8 mouse cellular contexts compared by ENCODE assay signal in genomic region chr5:21784161-21785052, GRCm38 (mm10). TPM values are rescaled to one million over a fixed set of nuclear protein-coding genes. Genes with fewer than 3 reads are reported as not detected.
DNase-seq lines count a peak whose midpoint lies in the region; ATAC-seq and TF ChIP-seq lines count a peak whose summit lies in the region.

No protein-coding gene starts in this region.

- peak overlapping the region; percentile 82 for H3K9ac ChIP-seq in heart, adult 2 months (ENCODE audit: low read depth, low read length)
- peak overlapping the region; percentile 85 for H3K9ac ChIP-seq in embryonic facial prominence, embryonic 13.5 days
- peak overlapping the region; percentile 87 for H3K9ac ChIP-seq in hindbrain, embryonic 16.5 days (ENCODE audit: low read depth, low read length)
- H3K9ac ChIP-seq in liver, embryonic 12.5 days = peak overlapping the region; percentile 90
- peak overlapping the region; percentile 72 for H3K9ac ChIP-seq in neural tube, embryonic 14.5 days (replicated peaks; ENCODE audit: low read depth, low read length)

- peaks cover 15% of the 10 kb centered on the region for H3K36me3 ChIP-seq in heart, adult 2 months (ENCODE audit: control insufficient read depth, insufficient read depth, low read length)
- H3K36me3 ChIP-seq in embryonic facial prominence, embryonic 13.5 days = peaks cover 40% of the 10 kb centered on the region
- peaks cover 25% of the 10 kb centered on the region for H3K36me3 ChIP-seq in hindbrain, embryonic 16.5 days (ENCODE audit: control insufficient read depth, insufficient read depth, low read length)
- H3K36me3 ChIP-seq in liver, embryonic 12.5 days = peaks cover 50% of the 10 kb centered on the region
- peaks cover 27% of the 10 kb centered on the region for H3K36me3 ChIP-seq in neural tube, embryonic 14.5 days (ENCODE audit: control insufficient read depth, insufficient read depth, low read length)

- 0 out of 2 replicates have a peak, but pooled peaks cover 1% of the 10 kb centered on the region for H3K79me2 ChIP-seq in heart, adult 2 months (replicated peaks; ENCODE audit: control insufficient read depth, insufficient read depth, low read length)

- H3K27ac ChIP-seq in heart, adult 2 months = peak overlapping the region; percentile 59
- H3K27ac ChIP-seq in embryonic facial prominence, embryonic 13.5 days = no peak overlapping the region
- H3K27ac ChIP-seq in hindbrain, embryonic 16.5 days (ENCODE audit: low read depth, low read length) = peak overlapping the region; percentile 81
- peak overlapping the region; percentile 79 for H3K27ac ChIP-seq in liver, embryonic 12.5 days
- peak overlapping the region; percentile 72 for H3K27ac ChIP-seq in neural tube, embryonic 14.5 days (ENCODE audit: low read depth, low read length)

- H3K4me1 ChIP-seq in heart, adult 2 months (ENCODE audit: control insufficient read depth, insufficient read depth, low read length) = peaks cover 6% of the 10 kb centered on the region
- H3K4me1 ChIP-seq in embryonic facial prominence, embryonic 13.5 days = peaks cover 17% of the 10 kb centered on the region
- H3K4me1 ChIP-seq in hindbrain, embryonic 16.5 days (ENCODE audit: control insufficient read depth, insufficient read depth, low read depth, low read length) = peaks cover 28% of the 10 kb centered on the region
- peaks cover 33% of the 10 kb centered on the region for H3K4me1 ChIP-seq in liver, embryonic 12.5 days
- peaks cover 18% of the 10 kb centered on the region for H3K4me1 ChIP-seq in neural tube, embryonic 14.5 days (ENCODE audit: control insufficient read depth, insufficient read depth, low read length)

- TF ChIP-seq EP300 in heart, adult 2 months (IDR thresholded peaks at IDR 0.05; ENCODE audit: insufficient read depth, low read depth, low read length) = no peak

- no peaks in the 10 kb centered on the region for H3K27me3 ChIP-seq in heart, adult 2 months (ENCODE audit: control insufficient read depth, insufficient read depth, low read length)
- no peaks in the 10 kb centered on the region for H3K27me3 ChIP-seq in embryonic facial prominence, embryonic 13.5 days
- no peaks in the 10 kb centered on the region for H3K27me3 ChIP-seq in hindbrain, embryonic 16.5 days (replicated peaks; ENCODE audit: control insufficient read depth, insufficient read depth, low read length)
- no peaks in the 10 kb centered on the region for H3K27me3 ChIP-seq in liver, embryonic 12.5 days (replicated peaks)
- no peaks in the 10 kb centered on the region for H3K27me3 ChIP-seq in neural tube, embryonic 14.5 days (ENCODE audit: control insufficient read depth, insufficient read depth, low read length)

- intact Hi-C loops in heart, adult 2 months (cut with DNase I) = loop anchor here (1.0 to 5.0 kb wide), 2 partner anchors 47 to 137 kb away; partner anchors contain the start of genes Armc10, Fbxl13 and Pmpcb
- intact Hi-C loops in heart, postnatal 36 days (cut with DNase I) = loop anchor here (5.0 kb wide), 1 partner anchor 82 kb away; the partner anchor contains the start of gene Napepld

- H3K4me2 ChIP-seq in embryonic facial prominence, embryonic 13.5 days = peak overlapping the region; percentile 96
- H3K4me2 ChIP-seq in hindbrain, embryonic 16.5 days (ENCODE audit: low read length) = peak overlapping the region; percentile 91
- peak overlapping the region; percentile 97 for H3K4me2 ChIP-seq in liver, embryonic 12.5 days
- H3K4me2 ChIP-seq in neural tube, embryonic 14.5 days (ENCODE audit: low read depth, low read length) = peak overlapping the region; percentile 66

- DNase-seq in heart, adult 2 months = peak in 1 of 2 experiments; percentile 14
- no peak for DNase-seq in heart, postnatal 36 days
- DNase-seq in R1 (ENCODE audit: low read depth, low spot score) = peak; percentile 64
- no peak for DNase-seq in layer of hippocampus, postnatal 10 days (ENCODE audit: low spot score in 2 of 2)

- H3K9me3 ChIP-seq in embryonic facial prominence, embryonic 13.5 days = no peaks in the 10 kb centered on the region
- no peaks in the 10 kb centered on the region for H3K9me3 ChIP-seq in hindbrain, embryonic 16.5 days (ENCODE audit: control insufficient read depth, low read length)
- H3K9me3 ChIP-seq in liver, embryonic 12.5 days (replicated peaks) = no peaks in the 10 kb centered on the region
- no peaks in the 10 kb centered on the region for H3K9me3 ChIP-seq in neural tube, embryonic 14.5 days (ENCODE audit: control insufficient read depth, low read length)

- no peak for TF ChIP-seq CTCF in heart, adult 2 months (IDR thresholded peaks at IDR 0.05)

- peak overlapping the region; percentile 98 for H3K4me3 ChIP-seq in heart, adult 2 months
- H3K4me3 ChIP-seq in embryonic facial prominence, embryonic 13.5 days = peak overlapping the region; percentile 95
- H3K4me3 ChIP-seq in hindbrain, embryonic 16.5 days (ENCODE audit: low read length) = peak overlapping the region; percentile 97
- H3K4me3 ChIP-seq in liver, embryonic 12.5 days = peak overlapping the region; percentile 99
- peak overlapping the region; percentile 96 for H3K4me3 ChIP-seq in neural tube, embryonic 14.5 days (ENCODE audit: low read depth, low read length)

- no peak for TF ChIP-seq POLR2A in heart, adult 2 months (IDR thresholded peaks at IDR 0.05; ENCODE audit: insufficient read depth, low read depth, low read length)

- peak; percentile 73 for ATAC-seq in embryonic facial prominence, embryonic 13.5 days (ENCODE audit: insufficient number of reproducible peaks, insufficient read depth, low FRiP score, low TSS enrichment, low read depth)
- peak; percentile 87 for ATAC-seq in hindbrain, embryonic 16.5 days
- ATAC-seq in liver, embryonic 12.5 days = peak; percentile 53
- ATAC-seq in neural tube, embryonic 14.5 days (ENCODE audit: low read depth) = peak; percentile 84

- WGBS in heart, adult 2 months = under 1% methylated on average over 51 of the region's 51 CpGs
- WGBS in embryonic facial prominence, embryonic 13.5 days = under 1% methylated on average over 50 of the region's 51 CpGs
- WGBS in hindbrain, embryonic 16.5 days = 1% methylated on average over 50 of the region's 51 CpGs
- WGBS in liver, embryonic 12.5 days (ENCODE audit: insufficient replicate concordance) = 1% methylated on average over 51 of the region's 51 CpGs
- WGBS in neural tube, embryonic 14.5 days = under 1% methylated on average over 51 of the region's 51 CpGs

RNA-seq across cellular contexts. Expression of gene Dnajc2, which starts 0.6 kb away (rescaled TPM):
- 10 to 100 TPM; 20.9 to 21.5 TPM for total RNA-seq in heart, adult 2 months (2021)
- polyA plus RNA-seq in heart, adult 2 months (2012; rRNA removed) = 4.1 and 4.9 TPM in 2 replicates
- total RNA-seq in heart, postnatal 36 days (2021) = 10 to 100 TPM; 21.2 to 22.8 TPM
- 75.6 and 80.3 TPM in 2 replicates for polyA plus RNA-seq in embryonic facial prominence, embryonic 13.5 days (2015; fragmentation: Nextera tagmentation; extraction: Ambion mirVana)
- 56.6 and 66.3 TPM in 2 replicates for polyA plus RNA-seq in hindbrain, embryonic 16.5 days (2015; fragmentation: Nextera tagmentation; extraction: Ambion mirVana)
- polyA plus RNA-seq in liver, embryonic 12.5 days (2016; fragmentation: Nextera tagmentation; extraction: Ambion mirVana) = 66.6 and 67.6 TPM in 2 replicates
- 73.1 and 79.5 TPM in 2 replicates for polyA plus RNA-seq in neural tube, embryonic 14.5 days (2014; fragmentation: Nextera tagmentation; extraction: Ambion mirVana)
- total RNA-seq in layer of hippocampus, postnatal 10 days (2021) = 10 to 100 TPM; 38.4 to 41.8 TPM

RNA-seq across cellular contexts. Expression of gene Psmc2, which starts 0.7 kb away (rescaled TPM):
- total RNA-seq in heart, adult 2 months (2021) = 10 to 100 TPM; 87.3 to 97.5 TPM
- polyA plus RNA-seq in heart, adult 2 months (2012; rRNA removed) = 33.7 and 57.6 TPM in 2 replicates
- total RNA-seq in heart, postnatal 36 days (2021) = 100 to 1,000 TPM in 1 of 2 experiments, 10 to 100 TPM in 1; 98.9 to 103 TPM
- polyA plus RNA-seq in embryonic facial prominence, embryonic 13.5 days (2015; fragmentation: Nextera tagmentation; extraction: Ambion mirVana) = 177 and 185 TPM in 2 replicates
- 183 and 187 TPM in 2 replicates for polyA plus RNA-seq in hindbrain, embryonic 16.5 days (2015; fragmentation: Nextera tagmentation; extraction: Ambion mirVana)
- polyA plus RNA-seq in liver, embryonic 12.5 days (2016; fragmentation: Nextera tagmentation; extraction: Ambion mirVana) = 188 and 189 TPM in 2 replicates
- polyA plus RNA-seq in neural tube, embryonic 14.5 days (2014; fragmentation: Nextera tagmentation; extraction: Ambion mirVana) = 173 and 185 TPM in 2 replicates
- 100 to 1,000 TPM; 112 to 119 TPM for total RNA-seq in layer of hippocampus, postnatal 10 days (2021)

RNA-seq across cellular contexts. Expression of gene Pmpcb, which starts 47.5 kb away (rescaled TPM):
- 100 to 1,000 TPM; 250 to 288 TPM for total RNA-seq in heart, adult 2 months (2021)
- polyA plus RNA-seq in heart, adult 2 months (2012; rRNA removed) = 99.0 and 192 TPM in 2 replicates
- total RNA-seq in heart, postnatal 36 days (2021) = 100 to 1,000 TPM; 243 to 264 TPM
- 87.0 and 95.7 TPM in 2 replicates for polyA plus RNA-seq in embryonic facial prominence, embryonic 13.5 days (2015; fragmentation: Nextera tagmentation; extraction: Ambion mirVana)
- polyA plus RNA-seq in hindbrain, embryonic 16.5 days (2015; fragmentation: Nextera tagmentation; extraction: Ambion mirVana) = 69.2 and 72.0 TPM in 2 replicates
- 49.2 and 53.7 TPM in 2 replicates for polyA plus RNA-seq in liver, embryonic 12.5 days (2016; fragmentation: Nextera tagmentation; extraction: Ambion mirVana)
- polyA plus RNA-seq in neural tube, embryonic 14.5 days (2014; fragmentation: Nextera tagmentation; extraction: Ambion mirVana) = 76.5 and 82.1 TPM in 2 replicates
- total RNA-seq in layer of hippocampus, postnatal 10 days (2021) = 10 to 100 TPM; 64.6 to 66.2 TPM
